Mouse (Mus musculus) thymus, adult 2 months (tissue): Measurements from ENCODE around the gene Cdk9.

ENCODE experiments used
- CTCF ChIP-seq: fragments of 200-500 bp; IDR thresholded peaks from 2 replicates; pipeline ENCODE4 v1.5.1; 2012; ENCODE audit warnings: mild to moderate bottlenecking, control low read depth, low read length, moderate library complexity, borderline replicate concordance; ENCODE audit not compliant: control insufficient read depth, poor library complexity, insufficient read depth; ENCODE audit errors: extremely low read depth
- POLR2A ChIP-seq: fragments of 200-500 bp; IDR thresholded peaks from 2 replicates; pipeline ENCODE4 v1.6.1; 2012; ENCODE audit warnings: mild to moderate bottlenecking, low read length, control low read depth, moderate library complexity; ENCODE audit not compliant: control insufficient read depth, poor library complexity, insufficient read depth; ENCODE audit errors: extremely low read depth

DNA sequence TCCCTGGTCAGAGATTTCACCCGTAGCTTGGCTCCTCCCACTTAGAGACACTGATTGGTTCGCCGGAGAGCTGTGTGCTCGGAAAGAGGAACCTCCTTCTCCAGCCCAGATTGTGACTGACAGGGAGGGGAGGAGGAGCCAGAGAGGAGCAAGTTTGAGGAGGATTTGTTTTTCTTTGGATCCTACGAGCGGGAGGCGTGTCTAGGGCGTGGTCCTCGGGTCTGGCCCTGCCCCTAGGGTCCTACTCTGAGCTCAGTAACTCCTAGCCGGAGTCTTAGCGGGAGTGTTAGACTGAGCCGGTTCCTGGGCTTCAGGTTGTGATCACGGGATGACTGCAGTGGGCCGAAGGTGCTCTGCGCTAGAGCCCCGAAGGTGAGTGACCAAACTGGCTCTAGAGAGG, 14.6 kb upstream of the Cdk9 start:
- TF ChIP-seq POLR2A: 0 out of 2 replicates have a peak, but pooled peaks have one; percentile 29
- TF ChIP-seq CTCF: no peak
